Mouse (Mus musculus) adrenal gland, adult (tissue): ENCODE data around the gene Aplp1.

Experiments used
- DNase-seq, 2 experiments: peaks; one replicate each; pipeline ENCODE4 v3.0.0; 2022 to 2023; ENCODE audit warnings: low spot score in 1 of 2; ENCODE audit not compliant: inconsistent age in 2 of 2

The Aplp1 gene

GRCm38 (mm10) chr7:30412735-30413147, 32.6 kb downstream of the Aplp1 start:
- peak in 1 of 2 experiments; percentile 38 for DNase-seq

GRCm38 (mm10) chr7:30411023-30411422, 34.3 kb downstream of the Aplp1 start:
- no peak for DNase-seq

GRCm38 (mm10) chr7:30409789-30410188, 35.5 kb downstream of the Aplp1 start:
- no peak for DNase-seq

- DNase-seq: no peak
Measured at GRCm38 (mm10) chr7:30408639-30409038, 36.7 kb downstream of the Aplp1 start.

- no peak for DNase-seq
Measured at GRCm38 (mm10) chr7:30402343-30402742, 43.0 kb downstream of the Aplp1 start.

GRCm38 (mm10) chr7:30399671-30400070, 45.7 kb downstream of the Aplp1 start:
- DNase-seq: no peak

GRCm38 (mm10) chr7:30394871-30395270, 50.5 kb downstream of the Aplp1 start:
- peak in 1 of 2 experiments; percentile 64 for DNase-seq

GRCm38 (mm10) chr7:30394379-30394778, 51.0 kb downstream of the Aplp1 start:
- peak; percentile 56 to 84 for DNase-seq

- no peak for DNase-seq
Measured at GRCm38 (mm10) chr7:30393631-30394030, 51.7 kb downstream of the Aplp1 start.

- DNase-seq: peak in 1 of 2 experiments; percentile 64
Measured at GRCm38 (mm10) chr7:30392746-30393520, 52.4 kb downstream of the Aplp1 start.
